Mouse (Mus musculus) 416B (cell line): ENCODE results near the gene Lax1.
"Not testable (repeated sequence)": the region's sequence is repeated elsewhere in the genome, so short reads cannot be mapped to it uniquely, and the experiment has no call there.

Source experiments
- DNase-seq: peaks from one replicate; pipeline ENCODE4 v3.0.0; 2011; ENCODE audit warnings: low read depth

Gene Lax1

GRCm38 (mm10) chr1:133688301-133688700 lies 1.6 kb downstream of the Lax1 start:
- no peak for DNase-seq

- DNase-seq = peak; percentile 56
These were observed 4.0 kb downstream of the Lax1 start for GRCm38 (mm10) chr1:133685749-133686519.

GRCm38 (mm10) chr1:133671801-133672200 lies 18.1 kb downstream of the Lax1 start:
- DNase-seq = no peak

- DNase-seq = peak; percentile 34
These were observed 18.6 kb downstream of the Lax1 start for GRCm38 (mm10) chr1:133671266-133671665.

GRCm38 (mm10) chr1:133670776-133671175 lies 19.1 kb downstream of the Lax1 start:
- DNase-seq = no peak

GRCm38 (mm10) chr1:133670190-133670589 lies 19.7 kb downstream of the Lax1 start:
- no peak for DNase-seq

GRCm38 (mm10) chr1:133668618-133669017 lies 21.3 kb downstream of the Lax1 start:
- DNase-seq = no peak

GRCm38 (mm10) chr1:133667721-133668120 lies 22.2 kb downstream of the Lax1 start:
- no peak for DNase-seq

GRCm38 (mm10) chr1:133665713-133666112 lies 24.2 kb downstream of the Lax1 start:
- DNase-seq = not testable (repeated sequence)

GRCm38 (mm10) chr1:133664203-133664970 lies 25.5 kb downstream of the Lax1 start:
- no peak for DNase-seq

- DNase-seq = no peak
These were observed 26.5 kb downstream of the Lax1 start for GRCm38 (mm10) chr1:133663427-133663826.

- no peak for DNase-seq
These were observed 27.0 kb downstream of the Lax1 start for GRCm38 (mm10) chr1:133662941-133663340.

- DNase-seq = peak; percentile 98
These were observed 28.5 kb downstream of the Lax1 start, which contains the start of gene Gm38394 for GRCm38 (mm10) chr1:133661203-133661933. TSS of gene Gm38394 (minus strand) at chr1:133661318.

- peak; percentile 51 for DNase-seq
These were observed 29.3 kb downstream of the Lax1 start, which contains the start of gene Zbed6 for GRCm38 (mm10) chr1:133660466-133661202. TSS of gene Zbed6 (minus strand) at chr1:133660885.

- no peak for DNase-seq
These were observed 31.0 kb downstream of the Lax1 start for GRCm38 (mm10) chr1:133658878-133659277.

- no peak for DNase-seq
These were observed 33.1 kb downstream of the Lax1 start for GRCm38 (mm10) chr1:133656811-133657210.

- DNase-seq = no peak
These were observed 36.9 kb downstream of the Lax1 start for GRCm38 (mm10) chr1:133653033-133653432.

GRCm38 (mm10) chr1:133650288-133651055 lies 39.4 kb downstream of the Lax1 start:
- no peak for DNase-seq

- no peak for DNase-seq
These were observed 44.3 kb downstream of the Lax1 start for GRCm38 (mm10) chr1:133645652-133646051.

GRCm38 (mm10) chr1:133641163-133641562 lies 48.7 kb downstream of the Lax1 start:
- DNase-seq = no peak

- DNase-seq = no peak
These were observed 51.4 kb downstream of the Lax1 start for GRCm38 (mm10) chr1:133638517-133638916.
